36 mouse cellular contexts compared by ENCODE assay signal in genomic region chr12:111972504-111972903, GRCm38 (mm10). TPM values are rescaled to one million over a fixed set of nuclear protein-coding genes. Genes with fewer than 3 reads are reported as not detected.
"Had no signal": no experiment of that assay in that cellular context is flagged by ENCODE, and none has a peak within 500 bp of the region (broad histone marks: within the 10 kb centered on the region; RNA-seq: fewer than 3 reads in every experiment).

No protein-coding gene starts in this region.

- H3K4me1 ChIP-seq: embryonic facial prominence, embryonic 15.5 days; forebrain, embryonic 10.5 days; forebrain, embryonic 12.5 days had no signal

- H3K9me3 ChIP-seq: embryonic facial prominence, embryonic 10.5 days; embryonic facial prominence, embryonic 12.5 days; embryonic facial prominence, embryonic 13.5 days; forebrain, embryonic 10.5 days; forebrain, embryonic 12.5 days; forebrain, embryonic 13.5 days; forebrain, embryonic 15.5 days had no signal

- H3K4me2 ChIP-seq: embryonic facial prominence, embryonic 12.5 days; embryonic facial prominence, embryonic 13.5 days; embryonic facial prominence, embryonic 15.5 days; forebrain, embryonic 12.5 days; forebrain, embryonic 13.5 days; forebrain, embryonic 15.5 days had no signal

- H3K27me3 ChIP-seq: embryonic facial prominence, embryonic 12.5 days; embryonic facial prominence, embryonic 13.5 days; embryonic facial prominence, embryonic 15.5 days; forebrain, embryonic 12.5 days; forebrain, embryonic 13.5 days; forebrain, embryonic 15.5 days had no signal

- ATAC-seq: forebrain, embryonic 13.5 days; forebrain, embryonic 14.5 days; forebrain, embryonic 15.5 days; forebrain, embryonic 16.5 days; forebrain, postnatal 0 days had no signal

- H3K4me3 ChIP-seq: embryonic facial prominence, embryonic 10.5 days; embryonic facial prominence, embryonic 12.5 days; embryonic facial prominence, embryonic 13.5 days; embryonic facial prominence, embryonic 15.5 days; erythroblast, embryonic 14.5 days; forebrain, embryonic 10.5 days; forebrain, embryonic 12.5 days; forebrain, embryonic 13.5 days; forebrain, embryonic 15.5 days; gastrocnemius, adult 2 months; heart, adult 2 months had no signal

- H3K27ac ChIP-seq: embryonic facial prominence, embryonic 10.5 days; embryonic facial prominence, embryonic 12.5 days; embryonic facial prominence, embryonic 13.5 days; embryonic facial prominence, embryonic 15.5 days; forebrain, embryonic 10.5 days; forebrain, embryonic 12.5 days; forebrain, embryonic 13.5 days; forebrain, embryonic 15.5 days; gastrocnemius, adult 2 months; heart, adult 2 months had no signal

- H3K36me3 ChIP-seq: embryonic facial prominence, embryonic 10.5 days; embryonic facial prominence, embryonic 12.5 days; embryonic facial prominence, embryonic 13.5 days; embryonic facial prominence, embryonic 15.5 days; forebrain, embryonic 10.5 days; forebrain, embryonic 12.5 days; forebrain, embryonic 15.5 days had no signal

- DNase-seq: cerebellum, adult 8-10 months; cerebellum, adult 9-10 months; cerebellum, adult 9-11 months; cerebellum, postnatal 10 days; cerebellum, postnatal 14 days; cerebellum, postnatal 25 days; cerebellum, postnatal 36 days; embryo, embryonic 11 days; forebrain, postnatal 0 days; gastrocnemius, adult 2 months; gastrocnemius, postnatal 10 days; gastrocnemius, postnatal 14 days; gastrocnemius, postnatal 25 days; gastrocnemius, postnatal 36 days; heart, adult 11 months; heart, adult 18-20 months; heart, adult 2 months had no signal

- H3K9ac ChIP-seq: embryonic facial prominence, embryonic 12.5 days; embryonic facial prominence, embryonic 13.5 days; embryonic facial prominence, embryonic 15.5 days; forebrain, embryonic 12.5 days; forebrain, embryonic 13.5 days; forebrain, embryonic 15.5 days; forebrain, postnatal 0 days had no signal

RNA-seq across cellular contexts. Expression of gene Tdrd9, which starts 1.1 kb away (rescaled TPM):
- total RNA-seq: gastrocnemius, postnatal 36 days; granulocyte monocyte progenitor cell, adult 5-6 weeks had no signal
- polyA plus RNA-seq: erythroblast, embryonic 14.5 days had no signal

RNA-seq across cellular contexts. Expression of gene Rd3l, which starts 8.6 kb away (rescaled TPM):
- total RNA-seq: common myeloid progenitor, adult 5-6 weeks; gastrocnemius, adult 18-20 months; gastrocnemius, adult 2 months; gastrocnemius, adult 8-10 months; gastrocnemius, postnatal 10 days; gastrocnemius, postnatal 14 days; gastrocnemius, postnatal 25 days; gastrocnemius, postnatal 36 days; granulocyte monocyte progenitor cell, adult 5-6 weeks had no signal
- polyA plus RNA-seq: embryonic facial prominence, embryonic 10.5 days; embryonic facial prominence, embryonic 11.5 days; embryonic facial prominence, embryonic 12.5 days; embryonic facial prominence, embryonic 13.5 days; embryonic facial prominence, embryonic 14.5 days; embryonic facial prominence, embryonic 15.5 days; erythroblast, embryonic 14.5 days; forebrain, embryonic 10.5 days; forebrain, embryonic 11.5 days; forebrain, embryonic 12.5 days; forebrain, embryonic 13.5 days; forebrain, embryonic 14.5 days; forebrain, embryonic 15.5 days; forebrain, embryonic 16.5 days; gonadal fat pad, adult 2 months; heart, adult 2 months had no signal
